Mouse (Mus musculus) spleen, postnatal 4 days (tissue): ENCODE measurements around the gene Trio.

Experiments
- DNase-seq, 2 experiments: peaks; one replicate each; pipeline ENCODE4 v3.0.0; 2022; ENCODE audit warnings: low spot score in 2 of 2

The Trio gene

DNA sequence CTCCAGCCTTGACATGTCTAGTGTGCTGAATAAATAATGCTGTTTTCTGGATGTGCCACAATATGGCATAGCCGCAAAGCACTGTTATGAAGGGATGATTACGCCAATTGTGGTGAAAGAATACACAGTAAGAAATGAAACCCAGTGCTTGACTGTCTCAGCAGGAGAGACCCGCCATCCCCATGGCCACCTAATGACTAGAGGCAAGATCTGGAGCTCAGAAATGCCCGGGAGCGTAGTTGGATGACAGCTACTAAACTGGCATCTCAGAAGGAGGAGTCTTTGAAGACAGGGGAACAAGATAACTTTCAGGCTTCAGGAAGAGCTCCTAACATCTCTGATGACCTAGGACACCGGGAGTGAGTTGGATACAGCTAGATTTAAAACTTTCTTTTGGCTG lies 12.0 kb upstream of the Trio start:
- DNase-seq: no peak

DNA sequence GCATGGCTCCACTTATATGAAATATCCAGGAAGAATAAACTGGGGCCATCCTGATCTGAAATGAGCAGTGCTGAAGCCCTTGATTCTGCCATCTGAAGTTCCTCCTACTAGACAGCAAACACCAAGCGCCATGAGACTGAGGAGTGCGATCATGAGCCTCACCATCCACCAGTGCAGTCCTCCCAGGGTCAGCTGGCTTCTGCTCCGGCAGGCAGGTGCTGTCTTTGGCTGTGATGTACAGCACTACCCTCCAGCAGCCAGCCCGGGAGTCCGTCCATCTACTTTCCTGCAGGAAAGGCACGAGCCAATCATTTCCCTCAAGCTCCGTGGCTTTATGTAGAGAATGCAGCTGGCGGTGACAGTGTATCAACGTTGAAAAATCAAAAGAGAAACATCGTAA lies 10.0 kb upstream of the Trio start:
- DNase-seq: no peak

DNA sequence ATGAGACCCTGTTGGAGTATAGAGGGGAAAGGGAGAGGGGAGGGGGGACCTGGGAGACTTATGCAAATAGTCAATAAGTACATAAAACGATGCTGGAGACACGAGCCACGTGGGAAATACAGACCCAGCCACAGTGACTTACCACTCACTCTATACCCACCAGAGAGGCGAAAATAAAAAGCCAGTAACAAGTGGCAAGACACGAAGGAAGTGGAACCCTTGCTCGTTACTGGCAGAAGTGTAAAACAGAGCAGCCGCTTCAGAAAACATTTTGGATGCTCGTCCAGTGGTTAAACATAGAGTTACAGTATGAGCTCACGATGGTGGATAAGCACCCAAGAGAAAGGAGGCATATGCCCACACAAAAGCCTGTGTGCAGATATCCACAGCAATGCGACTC lies 9.0 kb upstream of the Trio start:
- no peak for DNase-seq

DNA sequence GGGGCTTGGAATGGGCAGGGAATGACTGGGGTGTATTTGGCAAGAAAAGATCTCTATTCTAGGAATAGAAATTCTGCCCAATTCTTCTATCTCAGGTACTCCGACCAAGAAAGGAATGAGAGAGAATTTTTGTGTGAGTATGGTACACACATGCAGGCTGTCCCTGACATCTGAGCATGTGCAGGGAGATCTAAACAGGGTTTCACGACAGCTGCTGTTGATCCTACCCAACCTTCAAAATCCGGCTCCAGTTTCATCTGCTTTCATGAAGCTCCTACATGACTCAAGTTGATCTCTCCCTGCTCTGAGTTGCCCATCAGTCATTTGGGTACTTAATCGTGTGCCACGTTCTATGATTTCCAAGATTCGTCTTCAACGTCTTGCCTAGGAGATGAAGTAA lies 3.7 kb upstream of the Trio start:
- no peak for DNase-seq

DNA sequence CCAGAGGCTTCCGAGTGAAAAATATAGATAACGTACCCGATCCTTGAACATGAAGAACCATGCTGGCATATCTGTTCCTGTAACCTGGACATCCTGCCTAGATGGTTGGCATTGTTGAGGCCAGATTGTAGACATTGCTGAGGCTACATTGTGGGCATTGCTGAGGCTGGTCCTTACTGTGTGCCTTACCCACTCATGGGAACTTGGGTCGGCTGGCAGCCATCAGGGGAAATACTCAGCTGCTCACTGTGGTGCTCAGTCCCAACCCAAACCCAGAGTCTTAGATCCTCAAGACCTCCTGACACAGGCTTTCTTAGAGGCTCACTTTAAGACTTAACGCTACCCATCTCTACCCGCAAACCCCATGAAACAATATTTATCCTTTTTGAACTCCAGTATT lies 2.9 kb upstream of the Trio start:
- DNase-seq: no peak

DNA sequence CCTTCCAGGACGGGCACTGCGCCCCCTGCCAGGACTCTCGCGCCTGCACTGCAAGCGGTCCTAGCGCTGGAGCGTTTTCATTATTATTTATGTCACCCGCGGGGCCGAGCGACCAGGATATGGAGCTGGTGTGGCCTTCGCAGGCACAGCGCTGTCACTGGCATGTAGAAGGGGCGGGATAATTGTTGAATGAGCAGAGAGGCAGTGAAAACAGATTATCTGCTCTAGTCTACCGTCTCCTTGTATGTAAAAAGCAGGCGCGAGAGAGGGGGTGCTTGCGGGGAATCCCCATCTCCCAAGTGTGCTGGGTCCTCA lies 476 bp upstream of the Trio start:
- no peak for DNase-seq

DNA sequence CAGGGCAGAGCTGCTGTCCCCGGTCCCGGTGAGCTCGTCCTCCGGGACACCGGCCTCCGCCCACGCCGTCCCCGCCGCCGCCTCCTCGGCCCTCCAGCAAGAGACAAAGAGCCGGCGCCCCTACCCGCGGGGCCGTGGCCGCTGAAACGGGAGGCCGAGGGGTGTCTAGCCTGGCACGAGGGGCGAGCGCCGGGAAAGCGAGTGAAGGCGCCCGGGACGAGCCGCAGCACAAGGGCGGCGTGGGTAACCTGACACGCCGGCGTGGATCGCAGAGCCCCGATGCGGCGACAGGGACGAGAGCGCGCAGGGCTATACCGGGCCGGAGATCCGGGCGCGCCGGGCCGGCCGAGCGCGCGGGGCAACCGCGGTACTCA lies 696 bp downstream of the Trio start:
- DNase-seq: peak in 1 of 2 experiments; percentile 21

DNA sequence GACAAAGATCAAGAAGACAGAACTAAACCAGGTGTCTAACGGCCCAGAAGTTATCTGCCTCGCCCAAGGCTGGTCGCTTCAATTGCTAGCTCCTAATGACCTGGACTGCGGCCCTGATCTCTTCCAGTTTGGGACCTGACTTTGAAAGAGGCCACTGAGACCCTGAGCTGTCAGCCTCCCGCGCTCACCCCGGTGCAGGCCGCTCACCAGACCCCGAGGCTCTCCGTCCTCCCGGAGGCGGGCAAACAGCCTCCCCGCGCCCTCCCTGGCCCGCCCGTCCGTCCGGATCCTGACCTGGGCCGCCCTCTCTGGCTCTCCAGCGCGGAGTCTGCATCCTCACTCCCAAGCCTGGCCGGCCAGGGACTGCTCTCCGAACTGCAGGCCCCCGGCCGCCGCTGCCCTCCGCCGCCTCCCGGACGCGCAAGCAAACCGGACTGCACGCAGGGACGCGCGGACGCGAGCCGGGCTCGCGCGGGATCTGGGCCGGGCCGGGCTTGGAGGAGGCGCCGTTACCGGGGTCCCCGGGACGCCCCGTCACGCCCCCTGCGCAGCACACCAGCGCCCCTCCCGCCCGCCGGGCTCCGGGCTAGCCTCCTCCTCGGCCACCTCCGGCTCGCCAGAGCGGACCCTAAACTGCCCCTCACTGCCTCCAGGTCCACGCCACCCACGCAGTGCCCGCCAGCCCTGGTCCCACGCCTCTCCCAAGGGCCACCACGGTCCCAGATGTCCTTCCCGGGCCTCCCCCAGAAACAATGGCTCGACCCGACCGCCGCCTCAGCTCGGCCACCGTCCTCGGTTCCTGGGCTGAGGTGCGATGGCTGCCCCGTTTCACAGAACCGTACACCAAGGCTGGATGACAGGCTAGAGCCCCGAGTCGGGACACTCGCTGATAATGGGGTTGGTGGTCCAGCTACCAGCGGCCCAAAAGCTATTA lies 1.4 kb downstream of the Trio start:
- DNase-seq: peak; percentile 17 to 70

DNA sequence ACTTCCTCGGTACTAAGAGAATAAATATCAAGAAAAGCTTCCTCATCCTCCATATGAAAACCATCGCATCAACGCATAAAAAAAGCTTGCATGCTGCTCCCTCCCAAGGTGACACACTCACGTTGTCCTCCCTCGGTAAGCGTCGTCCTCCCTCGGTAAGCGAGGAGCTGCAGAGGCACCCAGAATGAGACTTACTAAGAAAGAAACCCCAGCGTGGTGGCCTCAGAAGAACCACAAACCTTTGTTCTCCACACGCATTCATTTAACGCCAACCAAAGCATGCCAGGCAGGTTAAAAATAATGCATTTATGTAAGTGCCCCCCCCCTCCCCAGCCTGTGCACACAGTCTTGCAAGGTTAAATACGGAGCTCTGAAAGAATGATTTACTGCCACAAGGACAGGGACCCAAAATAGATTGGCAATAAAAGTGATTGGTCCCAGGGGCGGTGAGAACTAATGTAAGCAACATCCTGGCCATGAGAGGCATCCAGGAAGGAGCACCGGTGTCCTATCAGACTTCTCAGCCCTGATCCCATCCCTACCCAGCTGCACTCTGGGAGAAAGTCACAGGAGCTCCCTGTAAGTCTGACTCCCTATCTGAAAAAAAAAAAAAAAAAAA lies 3.9 kb downstream of the Trio start:
- no peak for DNase-seq

DNA sequence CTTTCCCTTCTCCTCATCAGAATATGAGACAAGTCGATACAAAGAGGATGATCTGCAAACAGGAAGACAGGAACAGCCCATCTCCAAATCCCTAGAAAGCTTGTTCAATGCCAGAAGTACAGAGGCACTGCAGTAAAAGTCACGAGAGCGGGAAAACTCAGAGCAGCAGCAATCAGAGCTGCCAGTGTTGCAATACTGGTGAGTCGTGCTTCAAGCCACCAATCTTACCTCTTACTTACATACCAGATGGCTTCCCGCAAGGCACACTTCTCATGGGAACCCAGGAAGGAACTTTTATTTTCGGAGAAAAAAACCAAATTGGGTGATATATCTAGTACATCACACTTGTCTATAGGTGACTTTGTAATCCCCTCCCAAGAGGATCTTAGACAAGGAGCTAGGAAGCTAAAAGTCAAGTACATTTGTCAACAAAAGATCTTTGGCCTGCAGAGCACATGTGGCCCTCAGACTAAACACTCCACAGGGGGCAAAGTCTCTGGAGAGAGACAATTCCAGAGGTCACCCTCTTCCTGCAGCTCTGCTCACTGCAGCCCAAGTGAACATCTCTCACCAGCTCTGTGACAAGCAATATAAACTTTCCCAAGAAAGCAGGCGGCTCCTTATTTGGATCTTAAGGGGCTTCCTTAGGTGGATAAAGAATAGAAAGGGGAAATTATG lies 6.1 kb downstream of the Trio start:
- no peak for DNase-seq

DNA sequence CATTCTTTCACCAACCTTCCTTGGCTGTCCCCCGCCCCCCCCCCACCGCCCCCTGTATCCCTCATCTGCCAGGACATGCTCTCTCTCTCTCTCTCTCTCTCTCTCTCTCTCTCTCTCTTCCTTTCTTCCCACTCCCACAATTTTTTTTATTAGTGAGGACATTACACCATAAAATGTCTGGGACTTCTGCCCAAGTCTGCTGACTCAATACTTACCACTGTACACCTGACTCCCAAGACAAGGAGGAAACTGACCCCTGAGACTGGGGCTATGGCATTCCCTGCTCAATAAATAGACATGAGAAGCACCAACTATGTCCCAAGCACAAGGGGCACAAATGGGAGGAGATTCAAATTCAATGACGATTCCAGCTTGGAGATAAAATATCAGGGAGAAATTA lies 18.1 kb downstream of the Trio start:
- DNase-seq: no peak

DNA sequence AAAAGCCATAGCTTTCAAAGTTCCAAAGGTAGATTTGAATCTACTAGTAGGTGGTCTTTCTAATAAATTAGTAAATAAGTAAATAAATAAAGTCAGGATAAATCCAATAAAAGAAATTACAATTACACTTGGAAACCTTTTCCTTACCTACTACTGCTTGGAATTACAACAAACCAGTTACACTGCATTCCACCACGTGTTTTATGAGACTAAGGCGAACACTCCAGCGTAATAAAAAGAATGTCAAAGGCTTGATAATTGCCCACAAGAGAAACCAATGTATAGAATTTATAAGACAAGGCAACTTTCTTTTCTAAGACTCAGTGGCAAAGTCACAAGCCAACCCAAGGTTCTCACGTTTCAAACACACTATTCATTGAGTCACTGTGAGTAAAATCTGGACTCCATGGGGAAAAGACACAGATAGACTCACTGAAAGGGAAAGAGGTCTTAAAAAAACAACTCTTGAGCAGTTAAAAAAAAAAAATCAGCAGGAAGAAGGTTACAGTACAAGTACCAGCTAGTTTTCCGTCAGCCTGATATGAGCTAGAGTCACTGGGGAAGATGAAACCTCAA lies 21.4 kb downstream of the Trio start:
- no peak for DNase-seq

DNA sequence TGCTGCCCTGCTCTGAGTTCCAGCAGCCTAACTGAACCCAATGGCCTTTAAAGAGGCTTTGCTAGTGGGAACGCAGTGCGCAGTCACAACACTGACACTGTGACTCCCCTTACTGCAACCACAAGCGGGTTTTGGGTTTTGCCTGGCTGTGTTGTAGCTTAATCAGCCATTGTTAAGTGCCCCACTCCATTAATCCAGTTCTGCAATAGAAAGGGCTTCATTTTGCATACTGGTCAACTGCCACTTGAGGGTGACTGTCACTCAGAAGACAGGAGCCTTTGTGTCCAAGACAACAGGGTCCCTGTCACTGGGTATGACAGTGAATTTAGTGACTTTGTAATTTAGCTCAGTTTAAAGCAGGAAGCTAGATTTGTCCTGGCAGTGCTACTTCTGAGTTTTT lies 23.1 kb downstream of the Trio start:
- DNase-seq: no peak

DNA sequence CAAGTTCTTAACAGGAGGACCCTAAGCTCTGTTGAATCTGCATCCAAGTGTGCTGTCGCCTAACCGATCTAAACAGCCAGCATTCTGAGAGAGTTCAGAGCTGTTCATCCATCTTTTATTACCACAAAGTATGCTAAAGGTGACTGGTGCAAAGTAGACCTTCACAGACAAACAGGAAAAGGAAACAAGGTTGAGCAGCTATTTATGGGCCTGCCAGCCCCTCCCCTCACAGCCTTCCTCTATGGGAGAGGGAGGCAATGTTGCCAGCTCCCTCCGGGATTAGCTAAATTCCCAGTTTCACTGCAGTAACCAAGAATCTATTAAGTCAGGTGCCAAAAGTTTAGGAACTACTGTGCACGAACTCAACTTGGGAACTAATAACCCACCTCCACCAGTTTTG lies 24.3 kb downstream of the Trio start:
- DNase-seq: no peak

DNA sequence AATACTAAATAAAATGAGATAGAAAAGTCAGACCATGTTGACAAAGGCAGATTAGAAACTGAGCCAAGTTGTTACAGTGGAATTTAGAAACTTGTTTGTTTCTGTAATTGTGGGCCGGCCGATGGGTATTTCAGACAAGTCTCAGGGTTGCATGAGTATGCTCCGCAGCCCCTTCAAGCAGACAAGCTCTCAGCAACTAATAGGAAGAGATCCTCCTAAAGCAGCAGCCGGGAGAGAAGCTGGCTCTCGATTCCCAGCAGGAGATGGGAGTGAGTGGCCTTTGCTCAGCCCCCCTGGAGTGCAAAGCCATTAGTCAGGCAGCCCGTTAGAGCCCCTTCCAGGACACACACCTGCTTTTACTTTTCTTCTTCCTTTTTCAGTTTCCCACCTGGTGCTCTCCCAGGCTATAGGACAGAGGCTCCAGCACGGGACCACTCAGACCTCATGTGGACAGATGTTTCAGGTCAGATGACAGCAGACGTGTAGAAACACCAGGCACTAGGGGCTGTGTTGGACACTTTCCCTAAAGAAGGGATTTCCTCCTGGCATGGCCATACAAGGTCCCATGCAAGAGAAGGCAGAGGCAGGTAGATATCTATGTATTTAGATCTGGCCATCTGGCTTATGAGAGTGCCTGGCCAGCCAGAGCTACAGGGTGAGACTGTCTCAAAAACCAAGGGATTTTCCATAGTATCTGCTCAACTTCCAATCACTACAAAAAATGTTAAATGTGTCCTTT lies 26.9 kb downstream of the Trio start:
- DNase-seq: no peak

DNA sequence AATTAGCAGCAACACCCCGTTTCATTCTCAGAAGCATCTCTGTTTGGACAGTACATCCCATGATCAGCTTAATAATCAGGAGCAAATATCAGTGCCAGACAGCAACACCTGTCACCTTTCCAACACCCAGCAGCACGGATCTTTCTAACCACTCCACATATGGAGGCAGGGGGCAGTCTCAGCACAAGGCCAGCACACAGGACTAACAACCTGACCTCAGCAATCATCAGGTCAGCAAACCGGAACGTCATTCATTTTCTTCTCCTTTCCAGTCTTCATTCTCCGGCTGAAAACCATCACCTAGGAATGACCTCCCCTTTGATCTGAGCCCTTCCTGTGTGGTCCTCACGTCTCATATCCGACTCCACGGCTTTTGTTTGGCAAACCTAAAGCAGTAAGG lies 27.7 kb downstream of the Trio start:
- DNase-seq: no peak

DNA sequence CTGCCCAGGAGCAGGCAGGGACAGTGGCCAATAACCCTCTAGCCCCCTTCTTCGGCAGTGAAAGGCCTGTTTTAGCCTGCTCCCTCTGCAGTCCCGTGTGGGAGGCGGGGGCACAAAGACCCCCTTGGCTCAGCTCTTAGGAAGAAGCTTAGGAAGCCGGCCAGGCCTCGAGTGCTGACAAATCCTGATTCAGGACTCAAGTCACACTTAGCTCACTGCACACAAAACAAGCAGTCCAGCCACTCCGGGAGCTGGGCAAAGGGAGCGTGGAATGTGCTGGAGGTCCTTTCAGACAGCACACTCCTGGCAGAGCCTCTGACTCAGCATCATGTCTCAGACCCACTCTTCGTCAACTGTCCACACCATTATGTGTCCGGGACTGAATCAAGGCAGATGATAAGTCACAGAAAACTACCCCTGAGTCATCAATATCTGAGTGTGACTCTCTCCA lies 28.2 kb downstream of the Trio start:
- no peak for DNase-seq

DNA sequence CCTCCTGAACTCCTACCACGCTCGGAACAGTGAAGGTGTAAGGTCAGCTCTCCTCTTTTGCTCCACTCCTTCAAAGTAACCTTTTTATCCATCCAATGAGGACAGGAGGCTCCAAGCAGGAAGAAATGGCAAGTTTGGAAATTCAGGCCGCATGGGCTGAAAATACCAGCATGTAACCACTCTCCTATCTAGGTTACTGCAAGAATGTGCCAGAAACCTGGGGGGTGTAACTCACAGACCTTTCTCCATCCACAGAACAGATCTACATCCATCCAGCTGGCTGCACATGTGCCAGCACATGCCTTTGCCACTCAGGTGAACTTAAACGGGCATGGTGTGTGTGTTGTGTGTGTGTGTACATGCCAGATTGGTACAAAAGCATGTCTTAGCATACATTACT lies 28.9 kb downstream of the Trio start:
- no peak for DNase-seq

DNA sequence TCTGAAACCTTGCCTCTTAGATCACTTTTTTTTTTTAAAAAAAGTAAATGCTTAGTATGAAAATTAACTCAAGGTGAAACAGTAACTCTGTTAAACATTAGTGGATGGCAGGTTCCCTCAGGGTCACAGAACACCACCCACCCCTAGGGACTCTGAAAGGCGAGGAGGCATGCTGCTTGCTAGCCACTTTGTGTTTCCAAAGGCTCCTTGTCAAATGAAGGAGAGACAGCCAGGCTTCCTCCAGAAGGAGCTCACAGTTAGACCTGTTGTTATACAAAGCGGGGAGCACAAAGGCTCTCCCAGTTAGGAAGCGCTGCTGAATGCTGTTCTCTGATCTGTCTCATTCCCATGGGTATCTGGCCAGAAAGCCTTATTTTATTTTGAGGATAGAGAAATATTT lies 30.2 kb downstream of the Trio start:
- no peak for DNase-seq

DNA sequence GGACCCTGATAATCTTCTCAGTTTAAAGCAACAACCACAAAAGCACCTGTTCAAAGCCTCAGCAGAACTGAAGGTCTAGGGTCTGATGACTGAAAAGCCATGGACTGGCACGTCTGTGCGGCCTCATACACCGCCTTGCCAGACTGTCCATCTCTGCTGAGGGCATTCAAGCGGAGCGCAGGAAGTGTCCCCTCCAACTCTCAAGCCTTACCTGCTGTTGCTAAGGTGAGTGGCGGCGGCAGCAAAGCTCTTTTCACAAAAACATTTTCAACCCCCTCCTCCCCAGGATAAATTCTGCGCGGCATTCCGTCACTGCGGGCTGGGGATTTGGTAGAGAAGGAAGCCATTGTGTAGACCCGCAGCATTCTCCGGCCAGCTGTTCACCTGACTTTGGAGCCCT lies 30.8 kb downstream of the Trio start:
- no peak for DNase-seq

DNA sequence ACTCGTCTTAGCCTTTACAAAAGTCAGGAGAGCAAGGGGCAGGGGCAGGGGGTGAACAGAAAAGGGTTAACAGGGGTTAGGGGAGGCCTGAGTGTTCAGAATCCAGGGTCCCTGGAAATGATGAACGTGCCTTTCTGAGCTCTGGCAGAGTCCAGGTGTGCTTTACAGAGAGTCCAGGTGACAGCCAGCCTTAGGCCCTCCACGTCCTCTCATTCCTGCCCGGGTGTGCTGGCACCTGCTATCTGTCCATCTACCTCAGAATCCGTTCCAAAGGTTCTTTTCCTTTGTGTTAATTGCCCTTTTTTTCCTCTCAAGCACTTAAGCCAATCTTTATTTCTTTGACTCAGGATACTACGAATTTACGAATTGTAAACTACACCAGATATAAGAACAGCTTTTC lies 32.1 kb downstream of the Trio start:
- DNase-seq: no peak

DNA sequence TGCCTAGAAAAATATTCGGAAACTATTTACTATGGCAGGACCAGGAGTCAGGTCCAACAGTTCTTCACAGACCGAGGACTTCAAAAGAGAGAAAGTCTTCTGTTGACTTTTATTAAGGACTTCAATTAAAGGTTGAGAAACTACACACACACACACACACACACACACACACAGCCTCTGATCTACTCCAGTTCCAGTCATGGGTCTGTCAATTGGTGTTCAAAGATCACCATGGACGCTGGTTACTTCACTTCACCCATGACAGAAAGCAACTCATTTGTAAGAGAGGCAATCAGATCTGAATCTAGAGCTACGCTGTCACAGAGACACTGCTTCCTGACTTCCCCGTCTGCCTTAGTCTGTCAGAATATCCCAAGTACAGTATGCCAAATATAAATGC lies 33.1 kb downstream of the Trio start:
- DNase-seq: no peak
